Mouse (Mus musculus): ENCODE results near the gene Lamtor5.

DNA sequence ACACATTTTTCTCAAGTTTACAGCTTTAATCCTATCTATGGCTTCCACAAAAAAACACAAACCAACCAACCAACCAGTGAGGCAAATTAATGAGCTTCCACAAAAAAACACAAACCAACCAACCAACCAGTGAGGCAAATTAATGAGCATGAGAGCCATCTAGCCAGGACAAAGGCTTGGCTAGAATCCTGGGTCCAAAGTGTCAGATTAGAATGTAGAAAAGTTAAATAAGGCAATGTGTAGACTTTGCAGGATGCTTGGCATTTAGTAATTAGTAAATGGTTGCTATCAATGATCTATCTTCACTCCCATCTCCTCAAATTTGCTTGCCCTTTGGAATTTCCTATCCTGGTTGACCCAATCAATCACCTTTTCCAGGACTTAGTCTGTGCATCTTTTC is 43.1 kb downstream of the Lamtor5 start:
- TF ChIP-seq CTCF (IDR thresholded peaks at IDR 0.05; ENCODE audit: low read depth, low read length) (no peak), POLR2A (IDR thresholded peaks at IDR 0.05; ENCODE audit: insufficient read depth, low read length) (no peak), EP300 (IDR thresholded peaks at IDR 0.05; ENCODE audit: insufficient read depth, low read depth, low read length) (no peak)

All from ES-Bruce4 (cell line).